Mouse (Mus musculus): Measurements from ENCODE around the gene Yeats4.

- TF ChIP-seq GATA1 (IDR thresholded peaks at IDR 0.05; ENCODE audit: low read length) (no peak), TAL1 (IDR thresholded peaks at IDR 0.05; ENCODE audit: low read length) (no peak)
Observed at GRCm38 (mm10) chr10:117196696-117197095, 27.6 kb downstream of the Yeats4 start.

Data from erythroblast, embryonic 14.5 days (primary cell).